Mouse (Mus musculus) heart, embryonic 14.5 days (tissue): ENCODE results near the gene Hoxc11. TPM values are rescaled to one million over a fixed set of nuclear protein-coding genes. Genes with fewer than 3 reads are reported as not detected.

Source experiments
- ATAC-seq: fragments of 200-750 bp; cut with Nextera tagmentation; 2 replicates; pipeline ENCODE4 v1.8.0; 2017; ENCODE audit warnings: low read depth, moderate TSS enrichment; ENCODE audit not compliant: insufficient number of reproducible peaks, insufficient read depth, low FRiP score
- H3K27ac ChIP-seq, 2 experiments: fragments of 200-500 bp in 1 of 2; fragments of 300-500 bp in 1 of 2; sonication (generic) in 1 of 2; replicated peaks in 1 of 2; 2 replicates each; pipeline ENCODE4 v1.5.1; 2012 to 2014; ENCODE audit warnings: low read depth in 2 of 2, low read length in 2 of 2, control low read depth in 1 of 2, mild to moderate bottlenecking in 1 of 2, mixed read lengths in 1 of 2; ENCODE audit not compliant: control insufficient read depth in 1 of 2, insufficient read depth in 1 of 2
- H3K27me3 ChIP-seq: fragments of 300-500 bp; sonication (generic); 2 replicates; pipeline ENCODE4 v1.6.1; 2014; ENCODE audit warnings: mild to moderate bottlenecking, low read length, control low read depth; ENCODE audit not compliant: control insufficient read depth, insufficient read depth
- H3K36me3 ChIP-seq: fragments of 300-500 bp; sonication (generic); 2 replicates; pipeline ENCODE4 v1.6.1; 2014; ENCODE audit warnings: mild to moderate bottlenecking, control low read depth, low read length, mixed read lengths; ENCODE audit not compliant: control insufficient read depth, insufficient read depth
- H3K4me1 ChIP-seq, 2 experiments: fragments of 200-500 bp in 1 of 2; fragments of 300-500 bp in 1 of 2; sonication (generic) in 1 of 2; 2 replicates each; pipeline ENCODE4 v1.6.1; 2012 to 2014; ENCODE audit warnings: low read length in 2 of 2, control low read depth in 1 of 2, mixed read lengths in 1 of 2; ENCODE audit not compliant: control insufficient read depth in 2 of 2, insufficient read depth in 2 of 2
- H3K4me2 ChIP-seq: fragments of 300-500 bp; sonication (generic); 2 replicates; pipeline ENCODE4 v1.6.1; 2014; ENCODE audit warnings: mild to moderate bottlenecking, low read length
- H3K4me3 ChIP-seq, 2 experiments: fragments of 200-500 bp in 1 of 2; fragments of 300-500 bp in 1 of 2; sonication (generic) in 1 of 2; 2 replicates each; pipeline ENCODE4 v1.5.1; 2012 to 2014; ENCODE audit warnings: low read length in 2 of 2, mild to moderate bottlenecking in 2 of 2, control low read depth in 1 of 2, low read depth in 1 of 2, moderate library complexity in 1 of 2; ENCODE audit not compliant: control insufficient read depth in 1 of 2, insufficient read depth in 1 of 2
- H3K9ac ChIP-seq: fragments of 300-500 bp; sonication (generic); 2 replicates; pipeline ENCODE4 v1.6.1; 2014; ENCODE audit warnings: mild to moderate bottlenecking, low read length
- H3K9me3 ChIP-seq: fragments of 300-500 bp; sonication (generic); 2 replicates; pipeline ENCODE4 v1.6.1; 2016; ENCODE audit warnings: low read length, control low read depth; ENCODE audit not compliant: control insufficient read depth
- WGBS: fragments of 180-500 bp; shearing (Covaris S2); extraction: QIAGEN DNeasy Blood & Tissue Kit; methylation state at CpG from one replicate; pipeline ENCODE4 v1.1.7; 2014; 5-methylcytosine and 5-hydroxymethylcytosine counted together
- microRNA-seq: library from miRNA; unstranded; fragments of <30 nt; microRNA quantifications from one replicate; pipeline ENCODE4, GENCODE M21; 2016
- polyA plus RNA-seq: library from polyadenylated mRNA; unstranded; fragments of >200 nt; fragmentation: Nextera tagmentation; extraction: Ambion mirVana; gene quantifications from 2 replicates; pipeline ENCODE4 v1.2.1, GENCODE M21; 2014

Gene Hoxc11
- polyA plus RNA-seq, 1 experiment from 2014 or later, result not detected

DNA sequence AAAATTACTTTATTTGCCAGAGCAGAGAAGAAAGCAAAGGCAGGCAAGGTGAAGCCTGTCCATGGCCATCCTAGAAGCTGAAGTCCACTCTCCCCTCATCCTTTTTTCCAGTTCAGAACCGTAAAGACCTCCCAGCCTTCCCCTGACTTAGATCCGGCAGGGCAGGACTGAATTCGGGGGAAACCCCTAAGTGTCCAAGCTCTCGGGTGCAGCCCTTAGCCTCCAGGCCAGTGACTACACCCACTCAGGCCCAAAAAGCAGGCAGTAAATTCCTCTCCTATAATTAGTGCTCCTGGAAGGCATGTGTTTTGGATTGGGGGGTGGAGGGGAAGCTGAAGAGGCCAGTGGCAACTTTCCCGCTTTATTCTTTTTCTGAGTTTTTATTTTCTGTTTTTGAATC lies 51.6 kb downstream of the Hoxc11 start:
- ATAC-seq, result no peak
- Histone ChIP-seq H3K36me3 (no peaks in the 10 kb centered on the region), H3K27ac (no peak overlapping the region), H3K4me1 (peaks cover 4 to 8% of the 10 kb centered on the region in 2 experiments), H3K4me3 (no peak overlapping the region), H3K9me3 (no peaks in the 10 kb centered on the region), H3K4me2 (no peak overlapping the region), H3K27me3 (peaks cover 99% of the 10 kb centered on the region), H3K9ac (no peak overlapping the region)
- 6% methylated on average over 5 of the region's 5 CpGs for WGBS

GRCm38 (mm10) chr15:103006326-103006725 lies 52.1 kb downstream of the Hoxc11 start:
- Histone ChIP-seq H3K4me2 (no peak overlapping the region), H3K27ac (no peak overlapping the region), H3K4me3 (no peak overlapping the region), H3K9ac (no peak overlapping the region), H3K36me3 (no peaks in the 10 kb centered on the region), H3K27me3 (peaks cover 99% of the 10 kb centered on the region), H3K4me1 (peaks cover 0 to 4% of the 10 kb centered on the region in 2 experiments; a peak in 2 of 4 replicates), H3K9me3 (no peaks in the 10 kb centered on the region)
- WGBS, result 27% methylated on average over 1 of the region's 1 CpGs
- ATAC-seq, result no peak

Small RNA genes within 50 kb of the gene (microRNA-seq; reads per million reads assigned to microRNA genes)
- not detected for gene Mir196a-2

Other genes with a start within 250 kb of the Hoxc11 start
- gene Calcoco1, start 232.2 kb upstream of the Hoxc11 start, polyA plus RNA-seq, result 66.2 and 66.5 TPM in 2 replicates
- not detected in 2 replicates for gene Hoxc13, start 33.3 kb upstream of the Hoxc11 start, polyA plus RNA-seq
- not detected in 2 replicates for gene Hoxc12, start 17.7 kb upstream of the Hoxc11 start, polyA plus RNA-seq
- gene Hoxc10, start 12.4 kb downstream of the Hoxc11 start, polyA plus RNA-seq, result not detected in 2 replicates
- gene Hoxc5, start 13.0 kb downstream of the Hoxc11 start, polyA plus RNA-seq, result 0.07 TPM in 1 of 2 replicates, not detected in the other
- not detected in 2 replicates for gene Hoxc9, start 22.0 kb downstream of the Hoxc11 start, polyA plus RNA-seq
- gene Hoxc8, start 36.2 kb downstream of the Hoxc11 start, polyA plus RNA-seq, result not detected in 2 replicates
- 0.15 and 0.22 TPM in 2 replicates for gene Hoxc6, start 43.8 kb downstream of the Hoxc11 start, polyA plus RNA-seq
- gene Hoxc4, start 64.5 kb downstream of the Hoxc11 start, polyA plus RNA-seq, result 0.30 TPM in 1 of 2 replicates, not detected in the other
- gene Smug1, start 212.7 kb downstream of the Hoxc11 start, polyA plus RNA-seq, result 17.8 and 18.6 TPM in 2 replicates